Mouse (Mus musculus) heart, postnatal 0 days (tissue): ENCODE results near the gene Foxp4.
A peak's percentile ranks its signal among the peaks of the same experiment; 100 is the strongest.

Experiments used
- CTCF ChIP-seq: IDR thresholded peaks from 2 replicates; pipeline ENCODE4 v1.5.1; 2016; ENCODE audit warnings: antibody characterized with exemption, control low read depth, low read depth
- EP300 ChIP-seq: IDR thresholded peaks from 2 replicates; pipeline ENCODE4 v1.6.1; 2016; ENCODE audit warnings: antibody characterized with exemption, low read depth

GRCm38 (mm10) chr17:47843465-47843864, 81.0 kb downstream of the Foxp4 start:
- TF ChIP-seq CTCF (peak; percentile 15; the same call in 1 of the 2 replicates), EP300 (no peak)
